Mouse (Mus musculus): Measurements from ENCODE around the gene Ppm1g. TPM values are rescaled to one million over a fixed set of nuclear protein-coding genes. Genes with fewer than 3 reads are reported as not detected.

The Ppm1g gene
- polyA plus RNA-seq, 1 experiment from 2014 or later = 125 TPM

Other genes starting within 250 kb of the Ppm1g start
- gene Atraid, start 172.4 kb downstream of the Ppm1g start, polyA plus RNA-seq (2015; fragmentation: Nextera tagmentation; extraction: Ambion mirVana) = 151 and 157 TPM in 2 replicates
- gene Slc5a6, start 171.8 kb downstream of the Ppm1g start, polyA plus RNA-seq (2015; fragmentation: Nextera tagmentation; extraction: Ambion mirVana) = 8.9 and 10.4 TPM in 2 replicates
- gene Cad, start 165.9 kb downstream of the Ppm1g start, polyA plus RNA-seq (2015; fragmentation: Nextera tagmentation; extraction: Ambion mirVana) = 23.0 and 26.7 TPM in 2 replicates
- not detected in 2 replicates for gene Dnajc5g, start 114.4 kb downstream of the Ppm1g start, polyA plus RNA-seq (2015; fragmentation: Nextera tagmentation; extraction: Ambion mirVana)
- gene Slc30a3, start 112.5 kb downstream of the Ppm1g start, polyA plus RNA-seq (2015; fragmentation: Nextera tagmentation; extraction: Ambion mirVana) = 0.26 and 0.37 TPM in 2 replicates
- 0.62 TPM in 1 of 2 replicates, not detected in the other for gene Trim54, start 104.0 kb downstream of the Ppm1g start, polyA plus RNA-seq (2015; fragmentation: Nextera tagmentation; extraction: Ambion mirVana)
- not detected in 2 replicates for gene Ucn, start 81.9 kb downstream of the Ppm1g start, polyA plus RNA-seq (2015; fragmentation: Nextera tagmentation; extraction: Ambion mirVana)
- gene Mpv17, start 66.4 kb downstream of the Ppm1g start, polyA plus RNA-seq (2015; fragmentation: Nextera tagmentation; extraction: Ambion mirVana) = 58.8 and 63.0 TPM in 2 replicates
- 0.68 and 1.8 TPM in 2 replicates for gene Gm29609, start 40.8 kb downstream of the Ppm1g start, polyA plus RNA-seq (2015; fragmentation: Nextera tagmentation; extraction: Ambion mirVana)
- 53.4 and 69.6 TPM in 2 replicates for gene Gtf3c2, start 40.5 kb downstream of the Ppm1g start, polyA plus RNA-seq (2015; fragmentation: Nextera tagmentation; extraction: Ambion mirVana)
- 115 and 132 TPM in 2 replicates for gene Snx17, start 27.5 kb downstream of the Ppm1g start, polyA plus RNA-seq (2015; fragmentation: Nextera tagmentation; extraction: Ambion mirVana)
- gene Eif2b4, start 27.3 kb downstream of the Ppm1g start, polyA plus RNA-seq (2015; fragmentation: Nextera tagmentation; extraction: Ambion mirVana) = 60.3 and 68.3 TPM in 2 replicates
- gene Zfp513, start 18.4 kb downstream of the Ppm1g start, polyA plus RNA-seq (2015; fragmentation: Nextera tagmentation; extraction: Ambion mirVana) = 8.6 and 9.8 TPM in 2 replicates
- 140 and 141 TPM in 2 replicates for gene Nrbp1, start 20.2 kb upstream of the Ppm1g start, polyA plus RNA-seq (2015; fragmentation: Nextera tagmentation; extraction: Ambion mirVana)
- 0.44 and 0.53 TPM in 2 replicates for gene Gm9970, start 20.5 kb upstream of the Ppm1g start, polyA plus RNA-seq (2015; fragmentation: Nextera tagmentation; extraction: Ambion mirVana)
- gene Krtcap3, start 31.0 kb upstream of the Ppm1g start, polyA plus RNA-seq (2015; fragmentation: Nextera tagmentation; extraction: Ambion mirVana) = 65.4 and 66.6 TPM in 2 replicates
- 27.2 and 31.1 TPM in 2 replicates for gene Ift172, start 70.4 kb upstream of the Ppm1g start, polyA plus RNA-seq (2015; fragmentation: Nextera tagmentation; extraction: Ambion mirVana)
- gene Fndc4, start 75.4 kb upstream of the Ppm1g start, polyA plus RNA-seq (2015; fragmentation: Nextera tagmentation; extraction: Ambion mirVana) = 38.3 and 38.6 TPM in 2 replicates
- gene Gckr, start 76.8 kb upstream of the Ppm1g start, polyA plus RNA-seq (2015; fragmentation: Nextera tagmentation; extraction: Ambion mirVana) = 0.86 and 1.4 TPM in 2 replicates
- gene Zfp512, start 231.7 kb upstream of the Ppm1g start, polyA plus RNA-seq (2015; fragmentation: Nextera tagmentation; extraction: Ambion mirVana) = 44.5 and 45.0 TPM in 2 replicates

All from stomach, embryonic 15.5 days (tissue).